Mouse (Mus musculus): Measurements from ENCODE around the gene Coq10a. TPM values are rescaled to one million over a fixed set of nuclear protein-coding genes. Genes with fewer than 3 reads are reported as not detected.
"Not testable (repeated sequence)": the region's sequence is repeated elsewhere in the genome, so short reads cannot be mapped to it uniquely, and the experiment has no call there.

Gene Coq10a
- total and polyA plus RNA-seq, 2 experiments from 2014 or later = 42.8 to 56.4 TPM

DNA sequence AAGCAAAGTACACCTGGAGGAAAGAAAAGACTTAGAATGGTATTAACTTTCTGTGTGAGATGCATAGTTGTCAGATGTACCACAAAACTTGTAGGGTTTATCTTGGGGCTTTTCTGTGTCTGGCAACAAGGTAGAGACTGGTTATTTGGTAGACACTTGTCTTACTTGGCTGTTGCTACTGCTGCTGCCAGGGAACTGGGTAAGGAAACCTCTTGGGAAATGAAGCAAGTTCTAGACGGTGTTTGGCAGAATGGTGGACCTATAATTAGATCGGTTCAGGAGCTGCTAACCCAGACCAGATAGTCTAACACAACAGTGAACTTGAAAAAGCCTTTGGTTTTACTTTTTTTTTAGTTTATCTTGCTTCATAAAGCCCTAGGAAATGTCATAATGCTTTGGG lies 29.8 kb downstream of the Coq10a start:
- DNase-seq (ENCODE audit: low spot score) (no peak), ATAC-seq (ENCODE audit: low FRiP score) (no peak)
- Histone ChIP-seq H3K27me3 (ENCODE audit: insufficient read depth, low read length) (no peaks in the 10 kb centered on the region), H3K9ac (replicated peaks; ENCODE audit: low read length, poor library complexity, severe bottlenecking) (0 out of 2 replicates have a peak overlapping the region, but pooled peaks have one; percentile 60), H3K4me2 (ENCODE audit: low read depth, low read length, poor library complexity, severe bottlenecking) (peak overlapping the region; percentile 50), H3K4me3 (ENCODE audit: low read depth, low read length) (peak overlapping the region; percentile 75; the same call in 1 of the 2 replicates), H3K4me1 (ENCODE audit: insufficient read depth, low read length) (peaks cover 8% of the 10 kb centered on the region; the same call in 1 of the 2 replicates), H3K36me3 (ENCODE audit: insufficient read depth, low read length) (no peaks in the 10 kb centered on the region), H3K9me3 (ENCODE audit: low read length) (no peaks in the 10 kb centered on the region), H3K27ac (ENCODE audit: low read depth, low read length) (no peak overlapping the region)
- no peak for TF ChIP-seq CTCF (IDR thresholded peaks at IDR 0.05)
- WGBS = 65% methylated on average over 2 of the region's 2 CpGs

- peaks cover 8% of the 10 kb centered on the region; the same call in 1 of the 2 replicates for H3K4me1 ChIP-seq (ENCODE audit: insufficient read depth, low read length)
- H3K4me3 ChIP-seq (ENCODE audit: low read depth, low read length) = peak overlapping the region; percentile 75
- ATAC-seq (ENCODE audit: low FRiP score) = no peak
- H3K27ac ChIP-seq (ENCODE audit: low read depth, low read length) = peak overlapping the region; percentile 91
- H3K4me2 ChIP-seq (ENCODE audit: low read depth, low read length, poor library complexity, severe bottlenecking) = peak overlapping the region; percentile 50
- no peaks in the 10 kb centered on the region for H3K9me3 ChIP-seq (ENCODE audit: low read length)
- WGBS = 28% methylated on average over 5 of the region's 5 CpGs
- DNase-seq (ENCODE audit: low spot score) = no peak
- H3K36me3 ChIP-seq (ENCODE audit: insufficient read depth, low read length) = no peaks in the 10 kb centered on the region
- peak overlapping the region; percentile 60 for H3K9ac ChIP-seq (replicated peaks; ENCODE audit: low read length, poor library complexity, severe bottlenecking)
- no peak for TF ChIP-seq CTCF (IDR thresholded peaks at IDR 0.05)
- H3K27me3 ChIP-seq (ENCODE audit: insufficient read depth, low read length) = no peaks in the 10 kb centered on the region
Observed at GRCm38 (mm10) chr10:128338415-128338814, 30.4 kb downstream of the Coq10a start.

DNA sequence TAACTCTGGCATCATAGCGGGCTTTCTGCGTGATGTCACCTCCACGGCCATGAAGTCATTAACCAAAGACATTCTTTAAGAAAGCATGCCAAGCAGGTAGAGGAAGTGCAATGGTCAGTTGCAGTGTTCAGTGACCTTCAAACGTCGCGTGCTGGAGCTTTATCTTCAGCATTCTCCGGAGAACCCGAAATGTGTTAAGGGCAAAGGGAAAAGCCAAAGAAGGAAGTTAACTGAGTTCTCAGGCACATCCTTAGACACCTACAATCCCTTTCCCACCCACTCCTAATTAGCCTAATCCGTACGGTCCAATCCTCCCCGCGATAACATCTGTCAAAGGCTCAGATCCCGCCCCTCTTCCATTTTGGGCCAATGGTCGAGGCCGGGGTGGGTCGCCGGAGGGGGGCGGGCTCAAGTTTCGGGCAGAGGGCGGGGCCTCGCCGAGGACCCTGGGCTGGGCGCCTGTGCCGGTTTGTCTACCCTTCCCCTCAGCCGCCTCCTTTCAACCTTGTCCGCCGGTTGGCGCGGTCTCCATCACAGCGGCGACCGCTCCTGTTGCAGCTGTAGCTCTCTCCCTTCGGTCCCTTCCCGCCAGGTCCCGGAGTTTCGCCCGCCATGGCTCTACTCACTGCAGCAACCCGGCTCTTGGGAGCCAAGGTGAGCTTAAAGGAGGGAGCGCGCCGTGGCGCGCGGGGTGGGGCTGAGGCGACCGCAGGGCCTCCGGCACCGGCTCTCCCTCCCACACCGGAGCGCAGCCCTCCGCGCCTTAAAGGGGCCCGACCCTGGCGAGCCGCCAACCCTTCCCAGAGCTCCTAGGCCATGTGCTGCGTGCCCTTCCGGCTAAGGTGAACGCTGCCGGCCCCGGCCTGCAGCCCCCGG lies 31.3 kb downstream of the Coq10a start, which contains the start of gene Cs:
Gene Cs, plus strand, starts transcription at position 429 of the 876 bp plus-strand sequence.
- no peak for TF ChIP-seq CTCF (IDR thresholded peaks at IDR 0.05)
- Histone ChIP-seq H3K27me3 (ENCODE audit: insufficient read depth, low read length) (no peaks in the 10 kb centered on the region), H3K4me1 (ENCODE audit: insufficient read depth, low read length) (peaks cover 8% of the 10 kb centered on the region; the same call in 1 of the 2 replicates), H3K4me2 (ENCODE audit: low read depth, low read length, poor library complexity, severe bottlenecking) (peak within 1 kb of the TSS; percentile 61), H3K9ac (replicated peaks; ENCODE audit: low read length, poor library complexity, severe bottlenecking) (peak within 1 kb of the TSS; percentile 60), H3K9me3 (ENCODE audit: low read length) (no peaks in the 10 kb centered on the region), H3K36me3 (ENCODE audit: insufficient read depth, low read length) (no peaks in the 10 kb centered on the region), H3K27ac (ENCODE audit: low read depth, low read length) (peak within 1 kb of the TSS; percentile 91), H3K4me3 (ENCODE audit: low read depth, low read length) (peak within 1 kb of the TSS; percentile 75)
- WGBS = 1% methylated on average over 61 of the region's 61 CpGs
- peak; percentile 98 for DNase-seq (ENCODE audit: low spot score)
- peak; percentile 98 for ATAC-seq (ENCODE audit: low FRiP score)

DNA sequence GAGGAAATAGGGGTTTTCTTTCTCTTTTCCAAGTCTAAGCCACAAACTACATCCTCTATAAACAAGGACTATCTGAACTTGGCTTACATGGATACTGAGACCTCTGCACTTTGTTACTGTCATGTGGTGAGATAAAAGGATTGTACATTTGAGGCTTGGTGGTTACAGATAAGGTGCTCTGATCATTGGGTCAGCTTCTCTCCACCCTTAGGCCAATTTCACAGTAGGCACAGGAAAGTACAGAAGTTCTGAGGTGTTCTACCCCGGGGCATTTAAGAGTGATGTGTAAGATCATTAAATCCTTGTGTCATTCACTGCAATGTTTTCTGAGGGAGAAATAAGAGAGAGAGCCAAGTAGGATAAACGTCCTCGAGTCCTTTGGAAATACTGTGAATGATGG lies 32.2 kb downstream of the Coq10a start:
- no peak overlapping the region for H3K4me3 ChIP-seq (ENCODE audit: low read depth, low read length)
- peaks cover 8% of the 10 kb centered on the region; the same call in 1 of the 2 replicates for H3K4me1 ChIP-seq (ENCODE audit: insufficient read depth, low read length)
- ATAC-seq (ENCODE audit: low FRiP score) = no peak
- H3K36me3 ChIP-seq (ENCODE audit: insufficient read depth, low read length) = no peaks in the 10 kb centered on the region
- H3K9ac ChIP-seq (replicated peaks; ENCODE audit: low read length, poor library complexity, severe bottlenecking) = no peak overlapping the region
- H3K9me3 ChIP-seq (ENCODE audit: low read length) = no peaks in the 10 kb centered on the region
- no peak for DNase-seq (ENCODE audit: low spot score)
- peak overlapping the region; percentile 61; the same call in 1 of the 2 replicates for H3K4me2 ChIP-seq (ENCODE audit: low read depth, low read length, poor library complexity, severe bottlenecking)
- peak overlapping the region; percentile 91; the same call in 1 of the 2 replicates for H3K27ac ChIP-seq (ENCODE audit: low read depth, low read length)
- 89% methylated on average over 3 of the region's 3 CpGs for WGBS
- H3K27me3 ChIP-seq (ENCODE audit: insufficient read depth, low read length) = no peaks in the 10 kb centered on the region
- TF ChIP-seq CTCF (IDR thresholded peaks at IDR 0.05) = no peak

- no peak for DNase-seq (ENCODE audit: low spot score)
- ATAC-seq (ENCODE audit: low FRiP score) = no peak
- TF ChIP-seq CTCF (IDR thresholded peaks at IDR 0.05) = no peak
- H3K4me2 ChIP-seq (ENCODE audit: low read depth, low read length, poor library complexity, severe bottlenecking) = no peak overlapping the region
- H3K36me3 ChIP-seq (ENCODE audit: insufficient read depth, low read length) = no peaks in the 10 kb centered on the region
- no peak overlapping the region for H3K27ac ChIP-seq (ENCODE audit: low read depth, low read length)
- no peak overlapping the region for H3K4me3 ChIP-seq (ENCODE audit: low read depth, low read length)
- H3K9me3 ChIP-seq (ENCODE audit: low read length) = no peaks in the 10 kb centered on the region
- peaks cover 8% of the 10 kb centered on the region; the same call in 1 of the 2 replicates for H3K4me1 ChIP-seq (ENCODE audit: insufficient read depth, low read length)
- 97% methylated on average over 3 of the region's 3 CpGs for WGBS
- no peaks in the 10 kb centered on the region for H3K27me3 ChIP-seq (ENCODE audit: insufficient read depth, low read length)
- no peak overlapping the region for H3K9ac ChIP-seq (replicated peaks; ENCODE audit: low read length, poor library complexity, severe bottlenecking)
Observed at GRCm38 (mm10) chr10:128336195-128336594, 32.6 kb downstream of the Coq10a start.

DNA sequence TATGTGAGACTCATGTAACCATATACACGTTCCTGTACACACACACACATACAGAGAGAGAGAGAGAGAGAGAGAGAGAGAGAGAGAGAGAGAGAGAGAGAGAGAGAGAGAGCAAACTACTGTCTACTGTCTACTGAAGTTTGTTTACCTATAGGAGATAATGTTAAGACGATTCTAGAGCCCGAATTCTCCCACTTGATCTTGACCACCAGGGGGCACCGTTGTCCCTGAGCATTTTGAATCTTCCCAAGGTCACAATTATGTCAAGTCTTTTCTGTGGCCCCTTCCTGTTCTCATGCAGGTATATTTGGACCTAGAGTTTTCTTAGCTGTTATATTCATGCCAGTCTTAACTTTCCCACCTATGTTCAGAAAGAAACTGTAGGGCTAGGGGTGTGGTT lies 33.2 kb downstream of the Coq10a start:
- no peak for ATAC-seq (ENCODE audit: low FRiP score)
- no peaks in the 10 kb centered on the region for H3K36me3 ChIP-seq (ENCODE audit: insufficient read depth, low read length)

GRCm38 (mm10) chr10:128332358-128333249 lies 36.2 kb downstream of the Coq10a start:
- not testable (repeated sequence) for ATAC-seq (ENCODE audit: low FRiP score); H3K9ac ChIP-seq (replicated peaks; ENCODE audit: low read length, poor library complexity, severe bottlenecking); H3K36me3 ChIP-seq (ENCODE audit: insufficient read depth, low read length); DNase-seq (ENCODE audit: low spot score); H3K4me2 ChIP-seq (ENCODE audit: low read depth, low read length, poor library complexity, severe bottlenecking); H3K4me1 ChIP-seq (ENCODE audit: insufficient read depth, low read length); H3K4me3 ChIP-seq (ENCODE audit: low read depth, low read length); H3K27ac ChIP-seq (ENCODE audit: low read depth, low read length); H3K27me3 ChIP-seq (ENCODE audit: insufficient read depth, low read length); H3K9me3 ChIP-seq (ENCODE audit: low read length)
- WGBS = 75% methylated on average over 5 of the region's 6 CpGs

More for the DNA sequence above, 33.2 kb downstream of the Coq10a start:
- Histone ChIP-seq H3K27me3 (ENCODE audit: insufficient read depth, low read length) (no peaks in the 10 kb centered on the region), H3K9ac (replicated peaks; ENCODE audit: low read length, poor library complexity, severe bottlenecking) (no peak overlapping the region), H3K4me3 (ENCODE audit: low read depth, low read length) (no peak overlapping the region), H3K27ac (ENCODE audit: low read depth, low read length) (no peak overlapping the region), H3K9me3 (ENCODE audit: low read length) (no peaks in the 10 kb centered on the region), H3K4me1 (ENCODE audit: insufficient read depth, low read length) (peaks cover 8% of the 10 kb centered on the region; the same call in 1 of the 2 replicates), H3K4me2 (ENCODE audit: low read depth, low read length, poor library complexity, severe bottlenecking) (no peak overlapping the region)
- 4% methylated on average over 4 of the region's 4 CpGs for WGBS
- DNase-seq (ENCODE audit: low spot score) = peak; percentile 55
- peak; percentile 80 for TF ChIP-seq CTCF (IDR thresholded peaks at IDR 0.05)

Measured in midbrain, postnatal 0 days (tissue).